Mouse (Mus musculus): ENCODE measurements around the gene Slc9a1. TPM values are rescaled to one million over a fixed set of nuclear protein-coding genes. Genes with fewer than 3 reads are reported as not detected.

Slc9a1 gene
- polyA plus RNA-seq, 1 experiment from 2014 or later = 7.3 TPM

GRCm38 (mm10) chr4:133460796-133461325 lies 91.4 kb downstream of the Slc9a1 start:
- WGBS = 37% methylated on average over 5 of the region's 5 CpGs
- no peak for ATAC-seq (ENCODE audit: insufficient number of reproducible peaks, insufficient read depth, low FRiP score, low TSS enrichment, low read depth)
- Histone ChIP-seq H3K4me3 (replicated peaks) (no peak overlapping the region), H3K27me3 (no peaks in the 10 kb centered on the region), H3K4me1 (replicated peaks) (peaks cover 7% of the 10 kb centered on the region), H3K9me3 (no peaks in the 10 kb centered on the region), H3K9ac (replicated peaks) (no peak overlapping the region), H3K4me2 (no peak overlapping the region), H3K36me3 (no peaks in the 10 kb centered on the region), H3K27ac (no peak overlapping the region)

GRCm38 (mm10) chr4:133461362-133461761 lies 91.9 kb downstream of the Slc9a1 start:
- no peaks in the 10 kb centered on the region for H3K36me3 ChIP-seq
- H3K4me2 ChIP-seq = no peak overlapping the region
- ATAC-seq (ENCODE audit: insufficient number of reproducible peaks, insufficient read depth, low FRiP score, low TSS enrichment, low read depth) = no peak
- no peak overlapping the region for H3K27ac ChIP-seq
- H3K27me3 ChIP-seq = no peaks in the 10 kb centered on the region
- H3K9ac ChIP-seq (replicated peaks) = no peak overlapping the region
- no peak overlapping the region for H3K4me3 ChIP-seq (replicated peaks)
- WGBS = 71% methylated on average over 4 of the region's 4 CpGs
- no peaks in the 10 kb centered on the region for H3K9me3 ChIP-seq
- H3K4me1 ChIP-seq (replicated peaks) = peaks cover 7% of the 10 kb centered on the region

- Histone ChIP-seq H3K4me2 (no peak overlapping the region), H3K4me1 (replicated peaks) (peaks cover 9% of the 10 kb centered on the region), H3K4me3 (replicated peaks) (no peak overlapping the region), H3K9me3 (no peaks in the 10 kb centered on the region), H3K27ac (peak overlapping the region; percentile 64), H3K36me3 (no peaks in the 10 kb centered on the region), H3K27me3 (peaks cover 2% of the 10 kb centered on the region; the same call in 1 of the 2 replicates), H3K9ac (replicated peaks) (no peak overlapping the region)
- no peak for ATAC-seq (ENCODE audit: insufficient number of reproducible peaks, insufficient read depth, low FRiP score, low TSS enrichment, low read depth)
- 58% methylated on average over 6 of the region's 6 CpGs for WGBS
Observed at GRCm38 (mm10) chr4:133463184-133463583, 93.7 kb downstream of the Slc9a1 start.

- Histone ChIP-seq H3K36me3 (no peaks in the 10 kb centered on the region), H3K27me3 (peaks cover 19% of the 10 kb centered on the region), H3K4me1 (replicated peaks) (peaks cover 16% of the 10 kb centered on the region), H3K27ac (no peak overlapping the region), H3K4me3 (replicated peaks) (peak overlapping the region; percentile 59), H3K9ac (replicated peaks) (peak overlapping the region; percentile 58), H3K4me2 (peak overlapping the region; percentile 95), H3K9me3 (peaks cover 6% of the 10 kb centered on the region; the same call in 1 of the 2 replicates)
- ATAC-seq (ENCODE audit: insufficient number of reproducible peaks, insufficient read depth, low FRiP score, low TSS enrichment, low read depth) = no peak
- under 1% methylated on average over 27 of the region's 27 CpGs for WGBS
Observed at GRCm38 (mm10) chr4:133468080-133468479, 98.6 kb downstream of the Slc9a1 start.

- 11% methylated on average over 12 of the region's 12 CpGs for WGBS
- Histone ChIP-seq H3K4me1 (replicated peaks) (peaks cover 15% of the 10 kb centered on the region), H3K27me3 (peaks cover 19% of the 10 kb centered on the region), H3K36me3 (no peaks in the 10 kb centered on the region), H3K4me3 (replicated peaks) (peak overlapping the region; percentile 59), H3K4me2 (peak overlapping the region; percentile 95), H3K9me3 (peaks cover 6% of the 10 kb centered on the region; the same call in 1 of the 2 replicates), H3K27ac (no peak overlapping the region), H3K9ac (replicated peaks) (no peak overlapping the region; the same call in 1 of the 2 replicates)
- ATAC-seq (ENCODE audit: insufficient number of reproducible peaks, insufficient read depth, low FRiP score, low TSS enrichment, low read depth) = no peak
Observed at GRCm38 (mm10) chr4:133469122-133469521, 99.6 kb downstream of the Slc9a1 start.

- no peak overlapping the region for H3K27ac ChIP-seq
- H3K9ac ChIP-seq (replicated peaks) = no peak overlapping the region
- no peak overlapping the region for H3K4me3 ChIP-seq (replicated peaks)
- H3K4me1 ChIP-seq (replicated peaks) = peaks cover 15% of the 10 kb centered on the region
- no peak overlapping the region for H3K4me2 ChIP-seq
- 82% methylated on average over 7 of the region's 7 CpGs for WGBS
- peaks cover 6% of the 10 kb centered on the region; the same call in 1 of the 2 replicates for H3K9me3 ChIP-seq
- no peak for ATAC-seq (ENCODE audit: insufficient number of reproducible peaks, insufficient read depth, low FRiP score, low TSS enrichment, low read depth)
- H3K36me3 ChIP-seq = no peaks in the 10 kb centered on the region
- peaks cover 28% of the 10 kb centered on the region for H3K27me3 ChIP-seq
Observed at GRCm38 (mm10) chr4:133471135-133471821, 101.8 kb downstream of the Slc9a1 start.

Small RNA genes lying within 50 kb of the gene (microRNA-seq; reads per million reads assigned to microRNA genes)
- 1.4 reads per million for gene Mir5122

Other genes with a start within 250 kb of the Slc9a1 start
- gene Wasf2, start 239.2 kb upstream of the Slc9a1 start, polyA plus RNA-seq (2016; fragmentation: Nextera tagmentation; extraction: Ambion mirVana) = 73.8 and 81.6 TPM in 2 replicates
- 3.2 and 4.6 TPM in 2 replicates for gene Cd164l2, start 157.6 kb upstream of the Slc9a1 start, polyA plus RNA-seq (2016; fragmentation: Nextera tagmentation; extraction: Ambion mirVana)
- gene Gpr3, start 157.2 kb upstream of the Slc9a1 start, polyA plus RNA-seq (2016; fragmentation: Nextera tagmentation; extraction: Ambion mirVana) = 0.24 and 0.58 TPM in 2 replicates
- 2.3 and 2.9 TPM in 2 replicates for gene Map3k6, start 128.9 kb upstream of the Slc9a1 start, polyA plus RNA-seq (2016; fragmentation: Nextera tagmentation; extraction: Ambion mirVana)
- gene Sytl1, start 106.6 kb upstream of the Slc9a1 start, polyA plus RNA-seq (2016; fragmentation: Nextera tagmentation; extraction: Ambion mirVana) = 3.8 and 4.1 TPM in 2 replicates
- gene Tmem222, start 91.9 kb upstream of the Slc9a1 start, polyA plus RNA-seq (2016; fragmentation: Nextera tagmentation; extraction: Ambion mirVana) = 81.4 and 85.3 TPM in 2 replicates
- 12.2 and 17.6 TPM in 2 replicates for gene Wdtc1, start 16.2 kb upstream of the Slc9a1 start, polyA plus RNA-seq (2016; fragmentation: Nextera tagmentation; extraction: Ambion mirVana)
- gene Tent5b, start 110.4 kb downstream of the Slc9a1 start, polyA plus RNA-seq (2016; fragmentation: Nextera tagmentation; extraction: Ambion mirVana) = 1.2 TPM in 2 replicates
- 2.0 and 3.7 TPM in 2 replicates for gene Trnp1, start 128.8 kb downstream of the Slc9a1 start, polyA plus RNA-seq (2016; fragmentation: Nextera tagmentation; extraction: Ambion mirVana)
- 6.5 and 7.4 TPM in 2 replicates for gene Kdf1, start 149.3 kb downstream of the Slc9a1 start, polyA plus RNA-seq (2016; fragmentation: Nextera tagmentation; extraction: Ambion mirVana)
- gene Nudc, start 176.3 kb downstream of the Slc9a1 start, polyA plus RNA-seq (2016; fragmentation: Nextera tagmentation; extraction: Ambion mirVana) = 376 and 390 TPM in 2 replicates
- not detected in 2 replicates for gene Nr0b2, start 183.7 kb downstream of the Slc9a1 start, polyA plus RNA-seq (2016; fragmentation: Nextera tagmentation; extraction: Ambion mirVana)
- 11.7 and 12.0 TPM in 2 replicates for gene Gpatch3, start 205.0 kb downstream of the Slc9a1 start, polyA plus RNA-seq (2016; fragmentation: Nextera tagmentation; extraction: Ambion mirVana)
- gene Gpn2, start 214.7 kb downstream of the Slc9a1 start, polyA plus RNA-seq (2016; fragmentation: Nextera tagmentation; extraction: Ambion mirVana) = 21.3 and 23.2 TPM in 2 replicates
- 37.2 and 43.3 TPM in 2 replicates for gene Sfn, start 232.5 kb downstream of the Slc9a1 start, polyA plus RNA-seq (2016; fragmentation: Nextera tagmentation; extraction: Ambion mirVana)